Mouse (Mus musculus) thymus, adult 2 months (tissue): ENCODE data around the gene Klk1b9.

Experiments
- CTCF ChIP-seq: fragments of 200-500 bp; IDR thresholded peaks from 2 replicates; pipeline ENCODE4 v1.5.1; 2012; ENCODE audit warnings: mild to moderate bottlenecking, control low read depth, low read length, moderate library complexity, borderline replicate concordance; ENCODE audit not compliant: control insufficient read depth, poor library complexity, insufficient read depth; ENCODE audit errors: extremely low read depth
- POLR2A ChIP-seq: fragments of 200-500 bp; IDR thresholded peaks from 2 replicates; pipeline ENCODE4 v1.6.1; 2012; ENCODE audit warnings: mild to moderate bottlenecking, low read length, control low read depth, moderate library complexity; ENCODE audit not compliant: control insufficient read depth, poor library complexity, insufficient read depth; ENCODE audit errors: extremely low read depth

GRCm38 (mm10) chr7:43933440-43933839, 42.4 kb upstream of the Klk1b9 start, which contains the start of gene Klk15:
- TF ChIP-seq CTCF (no peak), POLR2A (no peak)
